Mouse (Mus musculus) CH12.LX (cell line): ENCODE results near the gene Galr2. TPM values are rescaled to one million over a fixed set of nuclear protein-coding genes. Genes with fewer than 3 reads are reported as not detected.

Source experiments
- DNase-seq: peaks from one replicate; pipeline ENCODE4 v3.0.0-alpha.2; 2013; ENCODE audit errors: extremely low read depth
- H3K27ac ChIP-seq: 2 replicates; pipeline ENCODE4 v1.5.1; 2012; ENCODE audit warnings: low read depth, mild to moderate bottlenecking, control low read depth, moderate library complexity; ENCODE audit not compliant: insufficient read depth
- H3K27me3 ChIP-seq: replicated peaks from 2 replicates; pipeline ENCODE3; 2012; ENCODE audit warnings: inconsistent platforms
- H3K36me3 ChIP-seq, 2 experiments: replicated peaks in 1 of 2; 2 replicates each; pipeline versions ENCODE3 to v1.6.1; 2012; ENCODE audit warnings: inconsistent platforms in 1 of 2, low read length in 1 of 2, mild to moderate bottlenecking in 1 of 2, mixed read lengths in 1 of 2, moderate library complexity in 1 of 2; ENCODE audit not compliant: control insufficient read depth in 1 of 2, insufficient read depth in 1 of 2
- H3K4me1 ChIP-seq, 2 experiments: 2 replicates each; pipeline ENCODE4 v1.6.1; 2012; ENCODE audit warnings: inconsistent platforms in 1 of 2, moderate library complexity in 1 of 2; ENCODE audit not compliant: insufficient read depth in 2 of 2, control insufficient read depth in 1 of 2
- H3K4me2 ChIP-seq: 2 replicates; pipeline ENCODE4 v1.6.1; 2012; ENCODE audit warnings: low read depth, mild to moderate bottlenecking, control low read depth; ENCODE audit not compliant: poor library complexity, insufficient read depth, severe bottlenecking
- H3K4me3 ChIP-seq, 3 experiments: fragments of 150-350 bp in 1 of 3; sonication (generic) in 1 of 3; replicated peaks in 1 of 3; 2 replicates each; pipeline versions ENCODE3 to v1.5.1; 2011 to 2012; ENCODE audit warnings: low read depth in 2 of 3, low read length in 2 of 3, mild to moderate bottlenecking in 2 of 3, moderate library complexity in 2 of 3, control low read depth in 1 of 3, improper control_type of control experiment in 1 of 3, inconsistent platforms in 1 of 3, mixed read lengths in 1 of 3; ENCODE audit not compliant: poor library complexity in 1 of 3
- H3K79me2 ChIP-seq: replicated peaks from 2 replicates; pipeline ENCODE4 v1.6.1; 2012; ENCODE audit warnings: mild to moderate bottlenecking, moderate library complexity; ENCODE audit not compliant: control insufficient read depth, poor library complexity, insufficient read depth, severe bottlenecking; ENCODE audit errors: extremely low read depth
- H3K9ac ChIP-seq: 2 replicates; pipeline ENCODE4 v1.6.1; 2012; ENCODE audit warnings: low read depth, mild to moderate bottlenecking, control low read depth, moderate library complexity; ENCODE audit not compliant: insufficient read depth
- H3K9me3 ChIP-seq: replicated peaks from 2 replicates; pipeline ENCODE3; 2012; ENCODE audit warnings: low read length, inconsistent platforms, mixed read lengths
- BHLHE40 ChIP-seq: IDR thresholded peaks from 2 replicates; pipeline ENCODE4 v1.6.1; 2011; ENCODE audit warnings: mild to moderate bottlenecking, low read depth, low read length, improper control_type of control experiment
- CHD2 ChIP-seq: IDR thresholded peaks from 2 replicates; pipeline ENCODE4 v1.6.1; 2011; ENCODE audit warnings: low read length, improper control_type of control experiment
- CTCF ChIP-seq, 2 experiments: IDR thresholded peaks in 1 of 2; conservative IDR thresholded peaks in 1 of 2; 2 replicates each; pipeline ENCODE4 v1.5.1; 2011 to 2012; ENCODE audit warnings: low read depth in 2 of 2, low read length in 2 of 2, improper control_type of control experiment in 1 of 2, inconsistent platforms in 1 of 2, mild to moderate bottlenecking in 1 of 2, moderate library complexity in 1 of 2
- GABPA ChIP-seq: IDR thresholded peaks from 2 replicates; pipeline ENCODE4 v1.6.1; 2012; ENCODE audit warnings: low read depth, low read length, improper control_type of control experiment, inconsistent platforms; ENCODE audit not compliant: insufficient replicate concordance
- JUN ChIP-seq: IDR thresholded peaks from 2 replicates; pipeline ENCODE4 v1.6.1; 2011; ENCODE audit warnings: low read depth, mild to moderate bottlenecking, low read length, improper control_type of control experiment, moderate library complexity; ENCODE audit not compliant: insufficient read depth
- MEF2A ChIP-seq: IDR thresholded peaks from 2 replicates; pipeline ENCODE4 v1.6.1; 2014; ENCODE audit warnings: low read depth, mild to moderate bottlenecking, inconsistent platforms, low read length, improper control_type of control experiment, borderline replicate concordance
- NELFE ChIP-seq: IDR thresholded peaks from 2 replicates; pipeline ENCODE4 v1.6.1; 2011; ENCODE audit warnings: low read depth, low read length, improper control_type of control experiment
- NRF1 ChIP-seq: IDR thresholded peaks from 2 replicates; pipeline ENCODE4 v1.6.1; 2014; ENCODE audit warnings: low read depth, mild to moderate bottlenecking, inconsistent platforms, low read length, improper control_type of control experiment, moderate library complexity
- PAX5 ChIP-seq: IDR thresholded peaks from 2 replicates; pipeline ENCODE4 v1.6.1; 2012; ENCODE audit warnings: low read length, inconsistent platforms, mixed read lengths
- POLR2A ChIP-seq: IDR thresholded peaks from 2 replicates; pipeline ENCODE4 v1.6.1; 2011; ENCODE audit warnings: low read depth, mild to moderate bottlenecking, improper control_type of control experiment, low read length
- POLR2AphosphoS2 ChIP-seq: IDR thresholded peaks from 2 replicates; pipeline ENCODE4 v1.6.1; 2011; ENCODE audit warnings: low read depth, low read length, improper control_type of control experiment
- RAD21 ChIP-seq: IDR thresholded peaks from 2 replicates; pipeline ENCODE4 v1.6.1; 2011; ENCODE audit warnings: low read depth, mild to moderate bottlenecking, low read length, improper control_type of control experiment, moderate library complexity
- SIN3A ChIP-seq: IDR thresholded peaks from 2 replicates; pipeline ENCODE4 v1.6.1; 2012; ENCODE audit warnings: low read length, improper control_type of control experiment, inconsistent platforms
- TCF12 ChIP-seq: IDR thresholded peaks from 2 replicates; pipeline ENCODE4 v1.6.1; 2014; ENCODE audit warnings: low read depth, mild to moderate bottlenecking, inconsistent platforms, low read length, improper control_type of control experiment
- ZNF384 ChIP-seq: IDR thresholded peaks from 2 replicates; pipeline ENCODE4 v1.6.1; 2012; ENCODE audit warnings: low read depth, low read length, improper control_type of control experiment, inconsistent platforms
- dilution Hi-C: fragments of 300-500 bp; cut with MboI; formaldehyde crosslinking; loops from 2 replicates; pipeline ENCODE4 v1.14.3; 2020; ENCODE audit warnings: low sequenced_read_pairs; ENCODE audit not compliant: extremely low pct_unique_long_range_greater_than_20kb, extremely low pct_ligation_motif_present
- in situ Hi-C: fragments of 300-500 bp; cut with MboI; formaldehyde crosslinking; loops from 3 replicates; pipeline ENCODE4 v1.14.3; 2019; ENCODE audit warnings: low sequenced_read_pairs, low pct_ligation_motif_present, low pct_unique_long_range_greater_than_20kb, mixed read lengths
- polyA plus RNA-seq: library from polyadenylated mRNA; unstranded; fragments of >175 nt; gene quantifications from 2 replicates; pipeline ENCODE4 v1.2.1, GENCODE M21; 2012; ENCODE audit warnings: low read depth; ENCODE audit not compliant: insufficient read length
- total RNA-seq, 2 experiments: library from RNA; depleted of rRNA; stranded (reverse); fragments of 300-350 nt in 1 of 2; fragments of >200 nt in 1 of 2; gene quantifications; 2 replicates each; pipeline ENCODE4 v1.2.3; 2012 to 2014

Galr2 gene
- total and polyA plus RNA-seq, 3 experiments = 0.21 to 1.6 (median 0.85) TPM

DNA sequence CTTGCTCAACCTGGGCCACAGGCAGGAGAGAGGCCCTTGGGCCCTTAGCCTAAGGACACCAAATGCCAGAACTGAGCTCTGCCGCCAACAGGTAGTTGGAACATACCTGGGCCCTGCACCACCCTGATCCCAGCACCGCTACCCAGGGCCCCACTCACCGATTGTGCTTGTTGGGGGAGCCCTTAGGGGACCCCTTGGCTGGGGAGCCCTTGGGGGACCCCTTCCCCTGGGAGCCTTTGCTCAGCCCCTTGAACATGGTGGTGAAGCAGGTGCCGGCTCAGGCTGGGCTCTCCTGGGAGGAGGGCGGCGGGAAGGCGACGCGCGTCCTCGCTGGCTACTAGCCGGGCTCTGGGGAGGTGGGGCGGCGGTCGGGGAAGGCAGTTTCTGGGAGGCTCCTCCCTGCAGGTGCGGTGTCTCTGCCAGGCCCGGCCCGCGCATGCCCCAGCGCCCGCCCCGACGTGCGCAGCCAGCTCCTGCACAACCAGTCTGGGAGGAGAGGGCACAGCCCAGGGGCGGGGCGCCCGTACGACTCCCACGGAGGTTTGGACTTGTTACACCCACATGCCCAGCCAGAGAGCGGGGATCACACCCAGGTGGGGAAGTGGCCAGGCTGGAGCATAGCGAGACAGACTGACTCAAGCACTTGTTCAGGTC, 42.9 kb upstream of the Galr2 start, which contains the start of gene Evpl:
TSS of gene Evpl (minus strand) at position 336 of the 654 bp plus-strand sequence.
- no peaks in the 10 kb centered on the region for H3K9me3 ChIP-seq
- no peaks in the 10 kb centered on the region for H3K27me3 ChIP-seq
- no peak within 1 kb of the TSS for H3K9ac ChIP-seq
- H3K4me2 ChIP-seq = 0 out of 2 replicates have a peak within 1 kb of the TSS, but pooled peaks have one; percentile 8
- in situ Hi-C loops = no loop called here
- no peaks in the 10 kb centered on the region for H3K79me2 ChIP-seq
- DNase-seq = no peak
- H3K4me3 ChIP-seq = no peak within 1 kb of the TSS
- H3K27ac ChIP-seq = no peak within 1 kb of the TSS
- peaks cover 7% of the 10 kb centered on the region in 2 experiments for H3K4me1 ChIP-seq
- TF ChIP-seq SIN3A = no peak
- TF ChIP-seq GABPA = no peak
- TF ChIP-seq RAD21 = no peak
- TF ChIP-seq NRF1 = peak; percentile 88
- no peak for TF ChIP-seq NELFE
- TF ChIP-seq CTCF (conservative IDR thresholded peaks at IDR 0.05 in 1 of 2, IDR thresholded peaks at IDR 0.05 in 1 of 2; ENCODE audit: low read depth in 2 of 2, low read length in 2 of 2) = no peak
- no peak for TF ChIP-seq TCF12
- H3K36me3 ChIP-seq = peaks cover 0 to 4% of the 10 kb centered on the region in 2 experiments
- dilution Hi-C loops = no loop called here

DNA sequence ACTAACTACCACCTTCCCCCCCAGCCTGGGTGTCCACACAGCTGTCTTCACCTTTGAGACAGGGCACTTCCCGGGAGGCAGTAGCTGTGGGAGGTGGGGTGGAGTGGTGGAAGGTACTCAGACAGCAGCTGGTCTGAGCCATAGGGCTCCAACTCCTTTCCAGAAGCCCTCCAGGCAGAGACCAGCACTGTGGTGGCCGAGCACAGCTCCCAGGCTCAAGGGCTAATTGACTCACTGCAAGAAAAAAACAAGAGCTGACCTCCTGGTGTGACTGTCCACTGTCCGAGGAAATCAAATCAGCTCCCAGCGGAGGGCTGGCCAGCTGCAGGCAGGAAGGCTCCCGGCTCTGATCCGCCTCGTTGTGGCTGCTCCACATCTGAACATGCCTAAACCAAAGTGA, 40.9 kb upstream of the Galr2 start:
- dilution Hi-C loops = no loop called here
- peaks cover 7 to 10% of the 10 kb centered on the region in 2 experiments for H3K4me1 ChIP-seq

DNA sequence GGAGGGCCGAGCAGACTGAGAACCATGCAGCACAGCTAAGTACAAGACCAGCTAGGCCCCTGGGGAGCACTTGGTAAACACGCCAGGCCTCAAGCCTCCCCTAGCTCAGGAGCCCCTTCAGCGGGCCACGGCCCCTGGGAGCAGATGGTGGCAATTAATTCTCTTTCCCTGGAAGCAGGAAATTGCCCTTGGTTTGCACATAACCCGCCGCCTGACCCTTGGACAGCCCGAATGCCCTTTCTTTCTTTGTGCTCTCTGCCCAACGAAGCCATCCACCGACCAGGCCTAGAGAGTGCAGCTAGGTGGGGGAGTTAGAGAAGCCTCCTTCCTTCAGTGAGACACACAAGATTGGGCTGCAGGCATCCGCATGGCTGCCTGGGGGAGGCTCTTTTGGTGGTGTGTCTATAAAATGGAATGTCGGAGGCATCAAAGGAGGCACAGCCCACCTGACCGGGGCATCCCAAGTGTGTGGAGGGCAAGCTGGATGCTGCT, 38.9 kb upstream of the Galr2 start:
- in situ Hi-C loops = no loop called here
- no peak for DNase-seq
- dilution Hi-C loops = no loop called here
- Histone ChIP-seq H3K9ac (no peak overlapping the region), H3K9me3 (no peaks in the 10 kb centered on the region), H3K36me3 (peaks cover 29 to 42% of the 10 kb centered on the region in 2 experiments), H3K27me3 (no peaks in the 10 kb centered on the region), H3K4me3 (no peak overlapping the region), H3K79me2 (no peaks in the 10 kb centered on the region), H3K4me1 (peaks cover 7 to 10% of the 10 kb centered on the region in 2 experiments), H3K27ac (no peak overlapping the region), H3K4me2 (no peak overlapping the region)
- TF ChIP-seq TCF12 = no peak
- no peak for TF ChIP-seq POLR2A
- TF ChIP-seq MEF2A = no peak
- no peak for TF ChIP-seq CHD2
- TF ChIP-seq POLR2AphosphoS2 = no peak
- no peak for TF ChIP-seq JUN
- TF ChIP-seq ZNF384 = no peak
- TF ChIP-seq BHLHE40 = no peak

More for the DNA sequence above, 40.9 kb upstream of the Galr2 start:
- Histone ChIP-seq H3K27me3 (no peaks in the 10 kb centered on the region), H3K4me3 (no peak overlapping the region), H3K36me3 (peaks cover 11 to 22% of the 10 kb centered on the region in 2 experiments), H3K4me2 (no peak overlapping the region), H3K9ac (no peak overlapping the region), H3K79me2 (no peaks in the 10 kb centered on the region), H3K9me3 (no peaks in the 10 kb centered on the region), H3K27ac (no peak overlapping the region)
- in situ Hi-C loops = no loop called here
- no peak for DNase-seq
- no peak for TF ChIP-seq PAX5
